Mouse (Mus musculus) left cerebral cortex, adult 8-10 months (tissue): ENCODE measurements at regions not wholly inside any gene's neighbourhood (a gene's known extent, or its start where the extent isn't known, plus 50 kb on each side); places are given as distances from the start of the nearest gene placed in this dataset.

Source experiments
- DNase-seq, 2 experiments: peaks; one replicate each; pipeline ENCODE4 v3.0.0; 2022; ENCODE audit warnings: low spot score in 2 of 2

- no peak for DNase-seq
Observed at GRCm38 (mm10) chr14:11417857-11418256, 61.3 kb upstream of the Gm3839 start.

DNA sequence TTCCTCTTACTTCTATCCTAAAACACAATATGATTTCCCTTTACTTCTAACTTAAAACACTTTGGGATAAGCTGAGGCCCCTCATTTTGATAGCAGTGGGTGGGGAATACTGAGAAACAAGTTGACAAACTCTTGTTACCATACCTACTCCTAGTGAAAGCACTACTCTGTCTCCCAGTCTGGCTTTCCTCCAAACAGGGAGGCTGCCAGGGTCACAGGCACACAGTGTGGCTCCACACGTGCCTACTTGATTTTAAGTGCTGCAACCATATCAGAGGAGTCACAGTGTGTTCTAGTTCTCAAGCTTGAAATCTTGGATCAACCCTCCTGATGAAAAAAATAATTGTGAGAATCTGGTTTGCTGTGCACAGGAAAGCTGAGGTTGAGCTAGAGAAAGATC is 65.8 kb upstream of the Gm3839 start:
- DNase-seq, result no peak

GRCm38 (mm10) chr14:11428256-11429240 is 72.0 kb upstream of the Gm3839 start:
- DNase-seq, result peak; percentile 7 to 36

DNA sequence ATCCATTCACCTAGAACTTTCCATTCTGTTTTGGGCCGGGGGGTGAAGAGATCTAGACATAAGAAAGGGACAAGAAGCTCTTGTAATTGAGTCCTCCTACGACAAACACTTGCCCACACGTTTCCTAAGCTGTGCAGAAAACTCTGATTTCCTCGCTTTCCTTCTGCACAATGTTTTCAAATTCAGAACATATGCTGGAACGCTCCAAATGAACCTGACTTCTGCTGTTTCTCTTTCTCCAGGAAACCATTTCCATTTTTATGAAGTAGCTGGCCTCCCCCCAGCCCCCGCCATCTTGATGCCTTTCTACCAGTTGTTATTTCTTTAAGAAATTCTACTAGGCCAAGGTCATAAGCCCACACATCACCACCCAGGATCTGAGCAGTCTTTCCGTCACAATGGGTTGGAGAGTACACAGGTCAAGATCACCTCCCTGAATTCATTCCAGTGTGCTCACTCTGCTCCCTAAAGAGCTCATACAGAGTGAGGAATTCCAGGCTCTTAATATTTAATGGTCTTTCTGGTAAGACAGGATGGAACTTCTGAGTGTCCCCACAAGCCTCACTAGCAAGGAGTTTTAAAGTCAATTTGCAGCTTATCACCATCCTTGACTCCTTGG is 78.7 kb upstream of the Gm3839 start:
- DNase-seq, result peak; percentile 4 to 24

DNA sequence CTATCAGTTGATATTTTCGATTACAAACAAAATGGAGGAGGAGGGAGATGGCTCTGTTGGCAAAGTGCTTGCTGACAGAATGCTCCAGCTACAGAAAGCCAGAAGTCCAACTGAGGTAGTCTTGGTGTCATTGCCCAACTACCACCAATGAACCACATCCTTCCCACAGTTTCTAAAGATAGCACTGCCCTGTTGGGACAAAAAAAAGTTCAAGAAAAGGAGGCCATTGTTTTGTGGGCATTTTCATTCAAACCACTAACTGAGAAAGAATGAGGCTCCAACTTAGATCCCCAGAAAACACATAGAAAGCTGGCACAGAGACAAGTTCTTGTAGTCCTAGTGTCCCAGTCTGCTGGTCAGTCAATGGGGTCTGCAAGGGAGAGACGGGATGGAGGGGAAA is 82.1 kb upstream of the Gm3839 start:
- DNase-seq, result no peak

DNA sequence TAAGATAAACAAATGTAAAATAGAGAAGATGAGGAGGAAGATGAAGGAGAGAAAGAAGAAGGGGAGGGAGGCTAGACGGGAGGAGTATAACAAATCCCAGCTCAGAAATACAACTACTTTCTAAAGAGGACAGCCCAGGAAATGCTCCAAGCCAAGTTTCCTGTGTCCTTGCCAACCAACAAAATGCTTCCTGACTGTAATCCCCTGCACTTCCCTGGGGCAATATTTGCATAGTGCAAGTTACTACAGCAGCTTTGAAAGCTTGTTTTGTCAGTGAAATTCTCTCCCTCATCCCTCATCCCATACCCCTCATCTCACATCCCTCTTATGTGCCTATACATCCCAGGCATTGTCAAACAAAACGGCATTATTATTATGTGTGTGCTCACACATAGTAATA is 83.7 kb upstream of the Gm3839 start:
- DNase-seq, result no peak

GRCm38 (mm10) chr14:11449958-11450357 is 93.4 kb upstream of the Gm3839 start:
- no peak for DNase-seq

DNA sequence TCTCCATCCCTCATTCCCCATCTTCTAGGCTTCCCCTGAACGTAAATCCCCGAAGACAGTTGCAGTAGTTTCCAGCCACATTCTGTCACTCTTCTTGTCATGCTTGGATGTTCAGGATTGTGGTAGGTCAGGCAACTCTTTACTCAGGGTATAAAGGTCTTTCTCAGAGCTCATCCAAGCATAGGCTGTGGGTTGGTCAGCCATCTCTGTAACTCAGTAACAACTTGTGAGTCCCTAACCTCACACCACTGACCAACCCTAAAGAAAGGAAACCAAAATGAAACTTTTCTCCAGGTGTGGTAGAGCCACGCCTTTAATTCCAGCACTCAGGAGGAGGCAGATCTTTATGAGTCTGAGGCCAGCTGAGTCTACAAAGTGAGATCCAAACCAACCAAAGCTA is 75.6 kb upstream of the Ptprg start:
- DNase-seq, result no peak

DNA sequence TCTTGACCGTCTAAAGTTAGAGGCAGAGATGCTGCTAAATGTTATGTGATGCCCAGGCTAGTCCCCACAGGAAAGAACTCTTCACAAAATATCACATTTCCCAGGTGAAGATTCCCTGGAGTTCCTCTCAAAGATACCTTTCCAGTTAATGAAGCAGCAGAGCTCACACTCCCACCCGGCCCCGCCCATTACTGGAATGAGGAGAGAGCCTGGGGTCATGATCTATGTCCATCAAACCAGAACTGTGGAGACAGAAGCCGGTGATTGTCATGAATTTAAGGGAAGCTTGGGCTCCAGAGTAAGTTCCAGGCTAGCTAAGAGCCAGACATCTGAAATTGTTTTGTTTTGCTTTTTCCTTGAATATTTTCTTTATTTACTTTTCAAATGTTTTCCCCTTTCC is 71.2 kb upstream of the Ptprg start:
- no peak for DNase-seq

- DNase-seq, result no peak
Observed at GRCm38 (mm10) chr14:11486287-11486686, 67.0 kb upstream of the Ptprg start.

GRCm38 (mm10) chr14:11501744-11502143 is 51.6 kb upstream of the Ptprg start:
- no peak for DNase-seq

DNA sequence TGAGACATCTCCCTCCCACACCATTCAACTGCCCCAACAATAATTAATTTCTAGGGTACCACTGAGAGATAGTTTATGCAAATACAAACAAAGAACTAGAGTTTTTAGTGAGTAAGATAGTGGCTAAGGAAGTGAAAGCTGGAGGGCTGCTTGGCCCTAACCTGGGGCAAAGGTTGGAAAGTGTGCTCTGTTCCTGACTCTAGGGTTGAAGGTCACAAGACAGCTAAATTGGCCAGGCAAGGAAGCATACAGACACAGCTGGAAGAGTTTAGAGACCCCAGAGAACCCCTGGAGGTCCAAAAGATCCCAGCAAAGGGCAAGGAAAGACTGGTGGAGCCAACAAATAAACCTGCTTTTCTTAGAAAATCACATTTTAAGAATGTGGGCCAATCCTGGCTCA is 50.2 kb upstream of the Ptprg start:
- DNase-seq, result no peak
